Mouse (Mus musculus) cerebellum, adult 9-10 months (tissue): ENCODE results near the gene Cdc34.

ENCODE experiments used
- DNase-seq: peaks from one replicate; pipeline ENCODE4 v3.0.0; 2022

Gene Cdc34

GRCm38 (mm10) chr10:79681591-79682245 is at the start of gene Cdc34:
Gene Cdc34, plus strand, starts transcription at chr10:79682195.
- DNase-seq, result peak; percentile 99

GRCm38 (mm10) chr10:79633006-79633777 is 48.8 kb upstream of the Cdc34 start:
- DNase-seq, result no peak

- peak; percentile 66 for DNase-seq
Measured at GRCm38 (mm10) chr10:79636287-79636686, 45.7 kb upstream of the Cdc34 start.

- peak; percentile 86 for DNase-seq
Measured at GRCm38 (mm10) chr10:79637128-79638110, 44.6 kb upstream of the Cdc34 start, which contains the start of gene Shc2. Gene Shc2, minus strand, starts transcription at chr10:79637918.

GRCm38 (mm10) chr10:79638486-79639204 is 43.4 kb upstream of the Cdc34 start:
- DNase-seq, result peak; percentile 68

GRCm38 (mm10) chr10:79645711-79646110 is 36.3 kb upstream of the Cdc34 start, which contains the start of gene Odf3l2:
Gene Odf3l2, minus strand, starts transcription at chr10:79645738.
- DNase-seq, result no peak

- peak; percentile 82 for DNase-seq
Measured at GRCm38 (mm10) chr10:79649070-79649751, 32.8 kb upstream of the Cdc34 start.

- DNase-seq, result no peak
Measured at GRCm38 (mm10) chr10:79652789-79653188, 29.2 kb upstream of the Cdc34 start.

GRCm38 (mm10) chr10:79654946-79655395 is 27.0 kb upstream of the Cdc34 start:
- DNase-seq, result no peak

- no peak for DNase-seq
Measured at GRCm38 (mm10) chr10:79658829-79659228, 23.2 kb upstream of the Cdc34 start.

- no peak for DNase-seq
Measured at GRCm38 (mm10) chr10:79660298-79660697, 21.7 kb upstream of the Cdc34 start.

- no peak for DNase-seq
Measured at GRCm38 (mm10) chr10:79661861-79662260, 20.1 kb upstream of the Cdc34 start.

GRCm38 (mm10) chr10:79664131-79664665 is 17.8 kb upstream of the Cdc34 start, which contains the start of gene Madcam1:
Gene Madcam1, plus strand, starts transcription at chr10:79664559.
- peak; percentile 78 for DNase-seq

GRCm38 (mm10) chr10:79665051-79665450 is 16.9 kb upstream of the Cdc34 start:
- peak; percentile 30 for DNase-seq

- peak; percentile 56 for DNase-seq
Measured at GRCm38 (mm10) chr10:79666493-79666892, 15.5 kb upstream of the Cdc34 start.

GRCm38 (mm10) chr10:79668076-79668475 is 13.9 kb upstream of the Cdc34 start:
- DNase-seq, result peak; percentile 64

- peak; percentile 96 for DNase-seq
Measured at GRCm38 (mm10) chr10:79668771-79669575, 13.0 kb upstream of the Cdc34 start, which contains the start of gene Tpgs1. Gene Tpgs1, plus strand, starts transcription at chr10:79669369.

- DNase-seq, result peak; percentile 78
Measured at GRCm38 (mm10) chr10:79669576-79670057, 12.4 kb upstream of the Cdc34 start.

- DNase-seq, result peak; percentile 71
Measured at GRCm38 (mm10) chr10:79670071-79670888, 11.7 kb upstream of the Cdc34 start.
